Mouse (Mus musculus) large intestine, adult 2 months (tissue): ENCODE measurements at regions not wholly inside any gene's neighbourhood (a gene's known extent, or its start where the extent isn't known, plus 50 kb on each side); places are given as distances from the start of the nearest gene placed in this dataset.

ENCODE experiments used
- DNase-seq: peaks from one replicate; pipeline ENCODE4 v3.0.0-alpha.2; 2012; ENCODE audit warnings: low read depth, low spot score
- WGBS: fragments of 180-500 bp; shearing (Covaris S2); methylation state at CpG from one replicate; pipeline ENCODE4 v1.1.7; 2018; 5-methylcytosine and 5-hydroxymethylcytosine counted together

GRCm38 (mm10) chr12:118455609-118456008 is 154.4 kb upstream of the Sp4 start:
- 6% methylated on average over 1 of the region's 1 CpGs for WGBS
- no peak for DNase-seq

- no peak for DNase-seq
- WGBS: 60% methylated on average over 3 of the region's 3 CpGs
Measured at GRCm38 (mm10) chr12:118439626-118440025, 138.4 kb upstream of the Sp4 start.

DNA sequence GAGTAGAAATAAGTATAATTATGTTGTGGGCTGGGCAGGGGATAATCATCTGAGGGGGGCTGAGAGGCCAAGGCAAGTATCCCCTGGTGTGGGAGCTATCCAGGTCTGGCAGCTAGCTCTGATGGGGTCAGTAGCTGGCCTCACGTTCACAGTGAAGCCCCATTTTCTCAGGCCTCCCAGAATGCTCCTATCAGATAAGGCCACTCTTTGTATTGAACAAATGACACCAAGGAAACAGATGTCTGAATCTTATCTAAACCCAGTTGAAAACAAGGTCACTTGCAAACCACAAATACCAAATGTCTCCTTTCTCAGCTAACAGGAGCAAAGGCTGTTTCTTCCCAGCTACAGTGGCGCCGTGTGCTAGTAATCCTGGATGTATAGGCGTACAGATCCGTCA is 137.6 kb upstream of the Sp4 start:
- WGBS: 79% methylated on average over 5 of the region's 5 CpGs
- DNase-seq: no peak

DNA sequence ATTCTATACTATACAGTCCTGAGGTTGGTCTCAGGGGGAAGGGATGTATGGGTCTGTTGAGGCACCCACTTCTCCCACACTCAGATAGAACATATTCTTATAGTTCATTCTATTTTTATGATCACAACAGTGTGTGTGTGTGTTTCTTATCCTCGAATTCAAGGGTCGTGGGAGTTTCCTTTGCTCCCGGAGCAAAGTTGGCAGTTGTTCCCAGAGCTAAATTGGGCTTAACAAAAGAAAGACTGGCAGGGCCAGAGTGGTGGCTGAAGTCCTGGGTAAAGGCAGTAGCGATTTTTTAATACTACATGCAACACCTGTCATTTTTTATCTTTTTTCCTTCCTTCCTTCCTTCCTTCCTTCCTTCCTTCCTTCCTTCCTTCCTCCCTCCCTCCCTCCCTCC is 131.5 kb upstream of the Sp4 start:
- DNase-seq: no peak
- 43% methylated on average over 4 of the region's 4 CpGs for WGBS

GRCm38 (mm10) chr12:118428384-118428783 is 127.1 kb upstream of the Sp4 start:
- DNase-seq: no peak
- 78% methylated on average over 5 of the region's 5 CpGs for WGBS

GRCm38 (mm10) chr12:118415956-118416355 is 114.7 kb upstream of the Sp4 start:
- WGBS: 88% methylated on average over 1 of the region's 1 CpGs
- no peak for DNase-seq

DNA sequence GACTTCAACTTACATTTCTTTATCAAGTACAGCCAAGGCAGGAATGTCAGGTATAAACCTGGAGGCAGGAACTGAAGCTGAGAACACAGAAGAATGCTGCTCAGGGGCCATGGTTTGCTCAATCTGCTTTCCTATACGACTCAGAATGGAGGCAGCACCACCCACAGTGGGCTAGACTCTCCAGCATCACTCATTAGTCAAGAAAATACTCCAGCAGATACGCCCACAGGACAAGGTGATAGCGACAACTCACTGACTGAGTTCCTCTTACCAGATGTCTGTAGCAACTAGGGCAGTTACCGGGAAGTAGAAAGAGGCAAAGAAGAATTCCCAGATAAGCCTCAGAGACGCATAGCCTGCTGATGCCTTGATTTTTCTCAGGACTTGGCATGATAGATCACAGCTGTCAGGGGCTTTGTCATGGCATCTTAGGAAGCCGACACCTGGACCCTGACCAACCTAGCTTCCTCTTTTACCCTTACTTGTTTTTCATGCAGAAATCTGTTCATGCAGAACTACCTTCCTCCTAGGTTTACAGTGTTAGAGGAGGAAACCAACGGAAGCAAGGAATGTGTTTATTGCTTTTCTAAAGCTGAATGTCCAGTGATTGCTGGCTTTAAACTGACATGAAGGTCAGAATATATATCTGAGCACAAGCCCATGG is 110.7 kb upstream of the Sp4 start:
- 42% methylated on average over 7 of the region's 7 CpGs for WGBS
- DNase-seq: no peak

- DNase-seq: no peak
Measured at GRCm38 (mm10) chr12:118410917-118411316, 109.7 kb upstream of the Sp4 start.

DNA sequence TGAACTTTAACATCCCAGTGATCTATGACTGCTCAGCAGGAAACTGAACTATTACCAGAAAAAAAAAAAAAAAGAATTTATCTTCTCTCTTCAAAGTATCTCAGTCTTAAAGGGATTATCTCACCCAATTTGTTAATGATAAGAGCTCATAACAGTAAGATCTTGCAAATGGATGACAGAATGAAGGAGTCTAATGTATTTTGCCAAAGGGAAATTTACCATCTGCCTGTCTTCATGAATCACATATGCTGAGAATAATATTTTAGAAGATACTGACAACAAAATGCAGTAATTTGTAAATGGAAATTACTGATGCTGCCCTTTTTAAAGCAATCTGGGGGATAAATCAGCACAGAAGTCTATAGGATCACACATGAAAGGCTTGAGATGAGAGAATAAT is 103.9 kb upstream of the Sp4 start:
- no peak for DNase-seq

GRCm38 (mm10) chr12:118404171-118404570 is 102.9 kb upstream of the Sp4 start:
- 81% methylated on average over 5 of the region's 5 CpGs for WGBS
- no peak for DNase-seq

- 37% methylated on average over 4 of the region's 4 CpGs for WGBS
- DNase-seq: no peak
Measured at GRCm38 (mm10) chr12:118403519-118404087, 102.4 kb upstream of the Sp4 start.

GRCm38 (mm10) chr12:118401377-118401776 is 100.1 kb upstream of the Sp4 start:
- DNase-seq: no peak

DNA sequence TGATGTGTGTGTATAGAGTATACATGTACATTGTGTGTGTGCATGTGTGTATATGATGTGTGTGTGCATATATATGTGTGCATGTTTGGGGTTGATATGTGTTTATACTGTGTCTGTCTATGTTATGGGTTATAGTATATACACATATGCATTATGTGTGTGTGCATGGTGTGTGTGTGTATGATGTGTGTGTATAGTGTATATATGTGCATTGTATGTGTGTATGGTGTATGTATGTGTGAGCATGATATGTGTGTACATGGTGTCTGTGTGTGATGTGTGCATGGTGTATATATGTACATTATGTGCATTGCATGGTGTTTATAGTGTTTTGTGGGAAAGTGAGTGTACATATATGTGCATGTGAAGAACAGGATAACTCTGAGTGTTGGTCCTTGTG is 90.4 kb upstream of the Sp4 start:
- no peak for DNase-seq

DNA sequence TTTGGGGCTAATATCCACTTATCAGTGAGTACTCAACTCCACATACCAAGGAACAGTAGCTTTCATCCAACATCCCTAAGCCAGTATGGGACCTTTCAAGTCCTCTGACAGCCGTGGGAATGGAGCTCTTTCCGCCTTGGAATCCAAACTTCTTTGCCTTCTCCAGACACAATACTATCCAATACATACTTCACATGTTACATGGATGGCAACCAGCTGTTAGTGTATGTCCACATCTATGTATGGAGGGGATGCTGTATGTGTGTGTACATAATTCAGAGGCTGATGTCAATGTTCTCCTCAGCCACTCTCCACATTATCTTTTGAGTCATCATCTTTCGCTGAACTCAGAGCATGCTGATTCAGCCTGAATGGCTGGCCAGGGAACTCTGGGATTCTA is 79.8 kb upstream of the Sp4 start:
- DNase-seq: no peak
- 85% methylated on average over 3 of the region's 3 CpGs for WGBS

DNA sequence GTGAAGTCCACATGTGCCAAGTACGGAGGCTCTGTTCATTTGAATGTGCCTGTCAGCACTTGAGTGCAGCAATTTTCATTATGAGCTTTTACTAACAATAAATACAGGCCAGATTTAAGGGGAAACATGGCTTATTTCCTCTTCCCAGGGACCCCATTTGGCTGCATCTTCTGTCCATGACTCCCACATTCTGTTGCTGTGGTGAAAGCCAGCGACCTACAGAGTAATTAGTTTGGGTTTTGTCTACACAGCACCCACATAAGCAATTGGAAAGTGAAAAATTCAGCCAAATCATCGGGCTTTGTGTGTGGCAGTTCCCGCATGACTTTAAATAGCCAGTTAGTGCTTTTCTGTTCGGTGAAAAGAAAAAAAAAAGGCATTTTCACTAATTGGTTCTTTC is 76.7 kb upstream of the Sp4 start:
- 83% methylated on average over 5 of the region's 5 CpGs for WGBS

DNA sequence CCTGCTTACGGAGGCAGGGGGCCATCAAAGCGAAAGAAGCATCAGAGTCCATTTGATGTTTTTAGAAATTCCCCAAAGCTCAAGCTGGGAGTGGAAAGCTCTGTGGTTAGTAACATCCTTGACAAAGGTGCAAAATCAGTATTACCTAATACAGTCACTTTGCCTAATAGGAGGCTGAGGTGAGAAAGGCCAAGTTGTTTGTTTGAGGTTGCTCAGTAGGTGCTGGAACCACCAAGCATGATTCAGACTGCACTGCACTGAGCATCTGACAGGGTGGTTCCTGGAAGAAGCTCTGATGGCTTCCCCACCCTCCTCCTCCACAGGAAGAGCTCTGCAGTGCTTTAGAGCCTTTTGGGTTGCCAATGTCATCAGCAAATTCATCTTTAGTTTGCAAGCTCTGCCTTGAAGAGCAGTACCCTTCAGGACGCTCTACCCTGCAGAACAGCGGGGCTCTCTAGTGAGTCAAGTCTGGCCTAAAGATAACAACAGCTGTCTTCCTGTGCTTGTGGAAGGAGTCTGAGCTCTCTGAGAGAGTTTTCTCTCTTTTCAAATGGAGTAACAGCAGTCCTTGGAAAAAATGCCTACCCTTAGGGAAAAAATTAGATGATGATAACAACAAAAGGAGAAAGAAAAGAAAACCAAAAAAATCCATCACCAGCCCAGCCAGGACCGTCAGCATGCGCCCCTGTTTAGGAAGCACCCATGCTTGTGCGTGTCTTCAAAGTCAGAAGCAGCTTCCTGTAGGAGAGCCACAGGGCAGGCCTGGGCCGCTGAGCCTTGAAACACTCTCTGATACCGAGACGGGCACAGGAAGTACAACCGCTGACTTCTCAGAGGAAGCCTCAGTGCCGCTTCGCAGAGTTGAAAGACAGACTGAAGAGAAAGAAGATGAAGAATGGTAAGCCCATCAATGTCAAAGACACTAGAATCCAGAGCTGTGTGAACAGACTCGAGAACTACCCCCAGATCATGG is 75.6 kb upstream of the Sp4 start:
- no peak for DNase-seq
- WGBS: 83% methylated on average over 14 of the region's 14 CpGs

More for the DNA sequence above, 76.7 kb upstream of the Sp4 start:
- DNase-seq: no peak

DNA sequence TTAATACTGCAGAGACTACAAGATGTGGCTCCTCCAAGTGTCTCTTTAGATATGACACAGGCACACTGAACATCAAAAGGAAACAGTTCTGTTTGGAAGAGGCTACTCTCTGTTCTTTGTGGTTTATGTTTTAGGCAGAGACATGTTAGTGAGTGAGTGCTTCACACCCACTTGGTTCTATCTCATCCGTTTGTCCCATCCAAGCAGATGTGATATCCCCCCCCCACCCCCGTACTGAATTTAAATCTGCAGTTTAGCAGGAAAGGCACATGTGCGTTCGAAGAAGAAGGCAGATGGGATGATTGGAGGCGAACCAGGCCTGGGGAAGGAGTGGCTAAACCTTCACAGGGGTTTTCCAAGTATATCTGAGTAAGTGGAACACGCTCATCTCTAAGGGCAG is 72.0 kb upstream of the Sp4 start:
- 83% methylated on average over 6 of the region's 6 CpGs for WGBS
- DNase-seq: no peak

- WGBS: 83% methylated on average over 4 of the region's 4 CpGs
- DNase-seq: no peak
Measured at GRCm38 (mm10) chr12:118371905-118372304, 70.7 kb upstream of the Sp4 start.

DNA sequence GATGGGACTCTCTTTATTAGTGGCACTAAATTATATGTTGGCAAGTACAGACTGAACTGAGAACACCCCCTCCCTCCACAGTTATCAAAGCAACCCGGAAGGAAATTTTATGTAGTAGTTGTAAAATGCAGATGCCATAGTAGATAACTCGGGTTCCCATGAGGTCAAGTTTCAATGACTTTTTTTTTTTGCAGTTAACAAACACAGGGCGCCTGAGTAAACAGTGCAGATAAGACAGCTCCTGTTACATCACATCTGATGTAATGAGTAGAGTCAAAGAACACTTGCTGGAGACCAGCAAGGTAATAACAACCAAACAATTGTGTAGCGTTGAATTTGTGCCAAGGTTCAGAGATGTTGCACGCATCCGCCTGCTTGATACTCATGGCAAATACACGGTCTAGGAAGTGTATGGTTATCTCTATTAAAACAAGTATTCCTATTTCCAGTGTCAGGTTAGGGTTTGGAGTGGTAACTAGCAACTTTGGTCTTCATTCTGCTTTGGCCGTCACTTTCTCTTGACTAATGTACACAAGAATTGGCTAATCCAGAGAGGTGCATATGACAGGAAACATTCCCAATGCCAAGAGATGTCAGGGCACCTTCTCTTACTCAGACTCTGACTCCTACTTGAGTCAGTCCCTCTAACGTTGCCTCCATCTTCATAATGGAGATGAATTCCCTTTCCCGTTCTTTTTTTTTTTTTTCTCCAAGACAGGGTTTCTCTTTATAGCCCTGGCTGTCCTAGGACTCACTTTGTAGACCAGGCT is 66.3 kb upstream of the Sp4 start:
- DNase-seq: peak; percentile 51
- 24% methylated on average over 10 of the region's 10 CpGs for WGBS

DNA sequence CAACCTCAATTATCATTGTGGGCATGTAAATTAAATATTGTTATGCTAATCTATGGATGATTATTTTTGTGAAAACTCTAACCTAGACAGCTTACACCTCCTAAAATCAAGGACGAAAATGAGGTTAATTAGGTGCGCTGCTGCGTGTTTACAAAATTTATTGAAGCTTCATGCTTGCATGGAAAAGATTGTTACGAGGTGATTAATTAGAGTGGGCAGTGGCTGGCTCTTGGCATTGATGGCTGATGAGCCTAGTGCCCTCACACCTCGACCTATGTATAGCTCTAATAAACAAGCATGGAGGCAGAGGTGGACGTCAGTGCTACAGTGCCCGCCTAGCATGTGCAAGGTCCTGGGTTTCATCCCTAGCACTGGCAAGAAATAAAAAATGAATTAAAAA is 51.6 kb upstream of the Sp4 start:
- no peak for DNase-seq
- 88% methylated on average over 7 of the region's 7 CpGs for WGBS
